Mouse (Mus musculus) myocyte (in vitro differentiated cells): Measurements from ENCODE around the gene Ppp1r13b. TPM values are rescaled to one million over a fixed set of nuclear protein-coding genes. Genes with fewer than 3 reads are reported as not detected.
A peak's percentile ranks its signal among the peaks of the same experiment; 100 is the strongest.

ENCODE experiments used
- H3K27me3 ChIP-seq: one replicate; pipeline ENCODE4 v1.6.1; 2011; ENCODE audit not compliant: control insufficient read depth, insufficient read depth, insufficient read length
- H3K36me3 ChIP-seq: one replicate; pipeline ENCODE4 v1.6.1; 2011; ENCODE audit not compliant: control insufficient read depth, insufficient read depth
- H3K4me2 ChIP-seq: one replicate; pipeline ENCODE4 v1.6.1; 2011; ENCODE audit warnings: low read depth, control low read depth
- H3K4me3 ChIP-seq: one replicate; pipeline ENCODE4 v1.5.1; 2011; ENCODE audit warnings: mild to moderate bottlenecking, control low read depth, moderate library complexity
- H3K79me2 ChIP-seq: one replicate; pipeline ENCODE4 v1.6.1; 2011; ENCODE audit not compliant: control insufficient read depth, insufficient read depth
- H3ac ChIP-seq: one replicate; pipeline ENCODE4 v1.6.1; 2011; ENCODE audit not compliant: control insufficient read depth, insufficient read length
- CEBPB ChIP-seq: IDR thresholded peaks from 2 replicates; pipeline ENCODE4 v1.6.1; 2011; ENCODE audit warnings: mild to moderate bottlenecking, moderate library complexity; ENCODE audit not compliant: poor library complexity, insufficient read depth, severe bottlenecking
- E2F4 ChIP-seq: IDR thresholded peaks from one replicate; pipeline ENCODE4 v1.6.1; 2011; ENCODE audit warnings: mild to moderate bottlenecking, control low read depth, moderate library complexity; ENCODE audit not compliant: insufficient read depth
- MAX ChIP-seq: IDR thresholded peaks from one replicate; pipeline ENCODE4 v1.6.1; 2011; ENCODE audit warnings: low read depth, mild to moderate bottlenecking, control low read depth
- MYOD1 ChIP-seq, 3 experiments: IDR thresholded peaks; one replicate each; pipeline ENCODE4 v1.6.1; 2011; ENCODE audit warnings: control low read depth in 2 of 3, low read depth in 2 of 3, mild to moderate bottlenecking in 2 of 3, moderate library complexity in 1 of 3; ENCODE audit not compliant: insufficient read length in 2 of 3, control insufficient read depth in 1 of 3
- MYOG ChIP-seq, 3 experiments: IDR thresholded peaks; one replicate each; pipeline ENCODE4 v1.6.1; 2011; ENCODE audit warnings: control low read depth in 2 of 3, low read depth in 2 of 3, mild to moderate bottlenecking in 2 of 3; ENCODE audit not compliant: insufficient read length in 2 of 3, control insufficient read depth in 1 of 3, insufficient read depth in 1 of 3
- POLR2A ChIP-seq: IDR thresholded peaks from one replicate; pipeline ENCODE4 v1.6.1; 2011; ENCODE audit warnings: low read depth, mild to moderate bottlenecking, control low read depth, moderate library complexity; ENCODE audit not compliant: insufficient read length
- POLR2AphosphoS2 ChIP-seq: IDR thresholded peaks from one replicate; pipeline ENCODE4 v1.6.1; 2011; ENCODE audit warnings: low read depth, control low read depth; ENCODE audit not compliant: insufficient read length
- REST ChIP-seq: IDR thresholded peaks from one replicate; pipeline ENCODE4 v1.6.1; 2011; ENCODE audit warnings: mild to moderate bottlenecking, control low read depth, moderate library complexity; ENCODE audit not compliant: insufficient read depth, insufficient read length
- SRF ChIP-seq: IDR thresholded peaks from one replicate; pipeline ENCODE4 v1.6.1; 2011; ENCODE audit warnings: low read depth; ENCODE audit not compliant: control insufficient read depth, insufficient read length
- TCF12 ChIP-seq: IDR thresholded peaks from one replicate; pipeline ENCODE4 v1.6.1; 2011; ENCODE audit warnings: mild to moderate bottlenecking, control low read depth; ENCODE audit not compliant: poor library complexity, insufficient read depth, severe bottlenecking
- TCF3 ChIP-seq: IDR thresholded peaks from one replicate; pipeline ENCODE4 v1.6.1; 2011; ENCODE audit warnings: low read depth, control low read depth; ENCODE audit not compliant: insufficient read length
- USF1 ChIP-seq: IDR thresholded peaks from one replicate; pipeline ENCODE4 v1.6.1; 2011; ENCODE audit warnings: low read depth, mild to moderate bottlenecking, control low read depth, moderate library complexity
- polyA plus RNA-seq: library from polyadenylated mRNA; unstranded; fragments of >200 nt; fragmentation: generic; extraction: Trizol; gene quantifications from one replicate; pipeline ENCODE4 v1.2.1, GENCODE M21; 2012; ENCODE audit warnings: missing spikeins

The Ppp1r13b gene
- polyA plus RNA-seq, 1 experiment, result 7.4 TPM

DNA sequence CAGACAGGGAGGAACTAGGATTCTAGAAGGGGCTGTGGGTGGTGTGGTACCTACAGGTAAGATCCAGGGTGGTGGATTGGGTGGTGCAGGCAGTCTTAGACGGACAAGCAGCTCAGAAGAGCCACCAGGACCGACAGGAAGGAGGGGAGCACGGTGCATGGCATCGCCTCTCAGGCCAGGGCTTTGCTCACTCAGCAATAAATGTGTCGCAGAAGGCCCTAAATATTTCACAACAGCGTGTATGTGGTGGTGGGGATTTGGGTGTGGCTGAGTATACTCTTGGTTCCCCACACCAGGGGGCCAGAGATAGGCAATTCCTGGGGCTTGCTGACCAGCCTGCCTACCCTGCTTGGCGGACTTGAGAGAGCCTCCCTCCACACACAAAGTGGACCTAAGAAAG, 87.2 kb downstream of the Ppp1r13b start:
- Histone ChIP-seq H3ac (no peak overlapping the region), H3K79me2 (peaks cover 41% of the 10 kb centered on the region), H3K36me3 (peaks cover 5% of the 10 kb centered on the region), H3K27me3 (no peaks in the 10 kb centered on the region), H3K4me3 (no peak overlapping the region), H3K4me2 (no peak overlapping the region)
- TF ChIP-seq MYOG (IDR thresholded peaks at IDR 0.05; ENCODE audit: control insufficient read depth in 1 of 3, insufficient read depth in 1 of 3, insufficient read length in 2 of 3, low read depth in 2 of 3), result no peak
- no peak for TF ChIP-seq MAX
- no peak for TF ChIP-seq SRF
- TF ChIP-seq TCF12, result no peak
- TF ChIP-seq TCF3, result no peak
- TF ChIP-seq USF1, result no peak
- no peak for TF ChIP-seq E2F4
- TF ChIP-seq CEBPB, result no peak
- no peak for TF ChIP-seq POLR2A
- TF ChIP-seq REST, result no peak

GRCm38 (mm10) chr12:111819936-111820335, 88.0 kb downstream of the Ppp1r13b start:
- H3K27me3 ChIP-seq, result no peaks in the 10 kb centered on the region

DNA sequence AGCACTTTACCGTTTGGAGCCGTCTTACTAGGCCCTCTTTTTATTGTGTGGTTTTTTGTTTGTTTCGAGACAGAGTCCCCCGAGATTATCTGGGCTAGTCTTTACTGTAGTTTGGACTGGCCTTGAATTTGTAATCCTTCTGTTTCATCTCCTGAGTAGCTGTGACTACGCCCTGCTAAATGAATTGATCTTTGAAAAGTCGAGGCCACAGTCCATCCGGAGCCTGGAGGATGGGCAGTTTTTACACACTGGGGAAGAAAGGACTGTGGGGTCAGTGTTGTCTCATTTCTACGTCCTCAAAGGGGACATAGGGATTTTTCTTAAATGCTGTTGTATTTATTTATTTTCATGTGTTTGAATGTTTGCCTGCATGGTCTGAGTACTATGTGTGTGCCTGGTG, 89.9 kb downstream of the Ppp1r13b start:
- no peaks in the 10 kb centered on the region for H3K36me3 ChIP-seq
- H3ac ChIP-seq, result no peak overlapping the region
- H3K27me3 ChIP-seq, result no peaks in the 10 kb centered on the region
- peaks cover 55% of the 10 kb centered on the region for H3K79me2 ChIP-seq
- H3K4me3 ChIP-seq, result no peak overlapping the region
- TF ChIP-seq POLR2AphosphoS2, result no peak
- no peak for TF ChIP-seq TCF3
- no peak for TF ChIP-seq REST
- TF ChIP-seq MYOG (IDR thresholded peaks at IDR 0.05; ENCODE audit: control insufficient read depth in 1 of 3, insufficient read depth in 1 of 3, insufficient read length in 2 of 3, low read depth in 2 of 3), result no peak
- no peak for TF ChIP-seq MYOD1 (IDR thresholded peaks at IDR 0.05; ENCODE audit: control insufficient read depth in 1 of 3, insufficient read length in 2 of 3, low read depth in 2 of 3)
- H3K4me2 ChIP-seq, result no peak overlapping the region

More at GRCm38 (mm10) chr12:111819936-111820335, 88.0 kb downstream of the Ppp1r13b start:
- H3K4me3 ChIP-seq, result no peak overlapping the region
- no peak overlapping the region for H3ac ChIP-seq
- peaks cover 3% of the 10 kb centered on the region for H3K36me3 ChIP-seq
- H3K4me2 ChIP-seq, result no peak overlapping the region
- TF ChIP-seq POLR2A (no peak), E2F4 (no peak), CEBPB (no peak), REST (no peak), MYOG (IDR thresholded peaks at IDR 0.05; ENCODE audit: control insufficient read depth in 1 of 3, insufficient read depth in 1 of 3, insufficient read length in 2 of 3, low read depth in 2 of 3) (no peak), TCF3 (no peak), POLR2AphosphoS2 (no peak), MYOD1 (IDR thresholded peaks at IDR 0.05; ENCODE audit: control insufficient read depth in 1 of 3, insufficient read length in 2 of 3, low read depth in 2 of 3) (no peak), TCF12 (no peak), USF1 (no peak), SRF (no peak), MAX (no peak)
- H3K79me2 ChIP-seq, result peaks cover 48% of the 10 kb centered on the region

DNA sequence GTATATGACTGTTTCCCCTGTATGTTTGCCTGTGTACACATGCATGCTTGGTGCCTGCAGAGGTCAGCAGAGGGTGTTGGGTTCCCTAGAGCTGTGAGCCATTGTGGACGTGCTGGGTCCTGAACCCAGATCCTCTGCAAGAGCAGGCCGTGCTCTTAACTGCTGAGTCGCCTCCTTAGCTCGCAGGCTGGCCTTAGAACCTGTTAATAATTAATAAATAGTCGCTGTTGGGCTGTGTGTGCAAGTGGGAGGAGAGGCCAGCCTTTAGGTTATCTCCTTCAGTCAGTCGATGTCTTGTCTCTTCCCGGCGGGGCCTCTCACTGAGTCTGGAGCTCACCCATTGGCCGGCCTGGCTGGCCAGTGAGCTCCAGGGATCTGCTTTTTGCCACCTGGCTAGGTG, 90.9 kb downstream of the Ppp1r13b start:
- Histone ChIP-seq H3K79me2 (peaks cover 55% of the 10 kb centered on the region), H3K4me2 (peak overlapping the region; percentile 85), H3ac (no peak overlapping the region), H3K4me3 (no peak overlapping the region), H3K27me3 (no peaks in the 10 kb centered on the region), H3K36me3 (no peaks in the 10 kb centered on the region)
- TF ChIP-seq TCF12 (no peak), MYOD1 (IDR thresholded peaks at IDR 0.05; ENCODE audit: control insufficient read depth in 1 of 3, insufficient read length in 2 of 3, low read depth in 2 of 3) (no peak), CEBPB (no peak), MAX (no peak), TCF3 (no peak)

DNA sequence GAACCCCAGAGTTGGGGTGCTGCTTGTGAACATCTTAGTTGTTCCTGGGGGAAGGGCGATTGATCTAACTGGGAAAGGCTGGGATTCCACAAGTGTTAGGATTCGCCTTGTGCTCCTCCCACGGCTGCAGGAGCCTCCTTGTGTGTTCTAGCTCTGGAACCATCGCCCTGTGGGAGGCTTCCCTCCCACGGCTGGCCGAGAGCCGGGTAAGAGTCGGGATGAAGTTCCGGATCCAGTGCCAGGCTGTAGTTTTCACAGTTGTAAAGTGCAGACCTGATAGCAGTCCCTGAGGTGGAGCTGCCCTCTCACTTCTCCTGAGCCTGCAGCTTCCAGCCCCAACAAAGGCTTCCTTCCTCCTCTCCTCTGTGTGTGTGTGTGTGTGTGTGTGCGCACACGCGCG, 91.4 kb downstream of the Ppp1r13b start:
- no peak for TF ChIP-seq USF1
- TF ChIP-seq SRF, result no peak
- TF ChIP-seq POLR2AphosphoS2, result no peak
- no peak for TF ChIP-seq CEBPB
- TF ChIP-seq MAX, result no peak
- TF ChIP-seq TCF3, result no peak
- TF ChIP-seq REST, result no peak
- no peak for TF ChIP-seq MYOG (IDR thresholded peaks at IDR 0.05; ENCODE audit: control insufficient read depth in 1 of 3, insufficient read depth in 1 of 3, insufficient read length in 2 of 3, low read depth in 2 of 3)
- no peak for TF ChIP-seq TCF12
- TF ChIP-seq E2F4, result no peak
- no peak for TF ChIP-seq MYOD1 (IDR thresholded peaks at IDR 0.05; ENCODE audit: control insufficient read depth in 1 of 3, insufficient read length in 2 of 3, low read depth in 2 of 3)

More for the DNA sequence above, 91.4 kb downstream of the Ppp1r13b start:
- no peaks in the 10 kb centered on the region for H3K36me3 ChIP-seq
- peak overlapping the region; percentile 85 for H3K4me2 ChIP-seq
- peaks cover 51% of the 10 kb centered on the region for H3K79me2 ChIP-seq
- peak overlapping the region; percentile 57 for H3K4me3 ChIP-seq
- no peak overlapping the region for H3ac ChIP-seq
- H3K27me3 ChIP-seq, result no peaks in the 10 kb centered on the region
